Mouse (Mus musculus) stomach, postnatal 0 days (tissue): ENCODE data around the gene Inhba.

ENCODE experiments used
- CTCF ChIP-seq: IDR thresholded peaks from 2 replicates; pipeline ENCODE4 v1.5.1; 2016; ENCODE audit warnings: antibody characterized with exemption, low read depth, mild to moderate bottlenecking, moderate library complexity
- EP300 ChIP-seq: optimal IDR thresholded peaks from 2 replicates; pipeline ENCODE3; 2016; ENCODE audit warnings: antibody characterized with exemption

DNA sequence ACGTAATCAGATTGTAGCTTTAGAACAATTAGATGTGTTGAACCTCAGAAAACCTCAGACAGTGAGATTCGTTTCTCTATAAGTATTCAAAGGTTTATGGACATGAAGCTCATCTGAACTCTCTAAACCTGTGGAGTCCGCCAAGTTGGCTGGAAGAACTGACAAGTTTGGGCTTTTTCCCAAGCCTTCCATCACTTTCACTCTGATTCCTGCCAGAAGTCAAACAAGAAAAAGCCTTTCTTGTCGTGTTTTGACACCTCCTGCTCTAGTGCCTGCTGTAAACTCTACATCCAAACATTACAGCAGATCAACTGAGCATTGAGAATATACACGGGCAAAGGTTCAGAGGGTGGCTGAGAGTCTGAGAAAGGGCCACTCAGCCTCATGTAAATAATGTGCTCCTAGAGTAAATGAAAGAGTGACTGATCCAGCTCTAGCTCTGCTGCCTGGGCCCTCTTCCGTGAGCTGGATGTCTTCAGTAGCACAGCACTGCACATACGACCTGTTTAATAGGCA, 66.6 kb downstream of the Inhba start:
- TF ChIP-seq CTCF (no peak), EP300 (no peak)
